Mouse (Mus musculus) liver, postnatal 0 days (tissue): ENCODE data around the gene Naa10.

Experiments
- CTCF ChIP-seq: sonication (generic); IDR thresholded peaks from 2 replicates; pipeline ENCODE4 v1.5.1; 2016; ENCODE audit warnings: antibody characterized with exemption, low read depth
- EP300 ChIP-seq: IDR thresholded peaks from 2 replicates; pipeline ENCODE4 v1.6.1; 2016; ENCODE audit warnings: antibody characterized with exemption, low read depth, mild to moderate bottlenecking

DNA sequence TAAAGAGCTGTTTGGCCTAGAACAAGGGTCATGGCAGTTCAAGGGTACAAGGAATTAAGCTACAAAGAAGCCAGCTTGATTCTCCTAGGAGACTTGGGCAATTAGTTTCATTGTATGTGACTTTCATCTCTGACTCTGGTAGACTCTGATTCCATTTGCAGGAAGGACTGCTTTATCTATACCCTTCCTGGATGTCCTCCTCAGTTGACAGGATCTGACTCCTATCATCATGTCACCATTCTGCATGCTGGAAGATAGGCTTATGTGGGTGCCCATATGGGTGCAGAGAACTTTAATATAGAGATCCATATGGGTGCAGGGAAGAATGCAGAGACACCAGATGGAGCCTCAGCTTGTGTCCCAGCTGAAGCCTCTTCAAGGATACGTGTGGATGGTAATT is 47.4 kb upstream of the Naa10 start:
- TF ChIP-seq CTCF (no peak), EP300 (peak; percentile 25; the same call in 1 of the 2 replicates)
